Mouse (Mus musculus) CH12.LX (cell line): Measurements from ENCODE around the gene Ube2l3.

Source experiments
- CTCF ChIP-seq, 2 experiments: IDR thresholded peaks in 1 of 2; conservative IDR thresholded peaks in 1 of 2; 2 replicates each; pipeline ENCODE4 v1.5.1; 2011 to 2012; ENCODE audit warnings: low read depth in 2 of 2, low read length in 2 of 2, improper control_type of control experiment in 1 of 2, inconsistent platforms in 1 of 2, mild to moderate bottlenecking in 1 of 2, moderate library complexity in 1 of 2
- MEF2A ChIP-seq: IDR thresholded peaks from 2 replicates; pipeline ENCODE4 v1.6.1; 2014; ENCODE audit warnings: low read depth, mild to moderate bottlenecking, inconsistent platforms, low read length, improper control_type of control experiment, borderline replicate concordance
- MYC ChIP-seq: IDR thresholded peaks from 2 replicates; pipeline ENCODE4 v1.6.1; 2011; ENCODE audit warnings: low read depth, mild to moderate bottlenecking, improper control_type of control experiment, low read length
- POLR2A ChIP-seq: IDR thresholded peaks from 2 replicates; pipeline ENCODE4 v1.6.1; 2011; ENCODE audit warnings: low read depth, mild to moderate bottlenecking, improper control_type of control experiment, low read length
- RAD21 ChIP-seq: IDR thresholded peaks from 2 replicates; pipeline ENCODE4 v1.6.1; 2011; ENCODE audit warnings: low read depth, mild to moderate bottlenecking, low read length, improper control_type of control experiment, moderate library complexity

DNA sequence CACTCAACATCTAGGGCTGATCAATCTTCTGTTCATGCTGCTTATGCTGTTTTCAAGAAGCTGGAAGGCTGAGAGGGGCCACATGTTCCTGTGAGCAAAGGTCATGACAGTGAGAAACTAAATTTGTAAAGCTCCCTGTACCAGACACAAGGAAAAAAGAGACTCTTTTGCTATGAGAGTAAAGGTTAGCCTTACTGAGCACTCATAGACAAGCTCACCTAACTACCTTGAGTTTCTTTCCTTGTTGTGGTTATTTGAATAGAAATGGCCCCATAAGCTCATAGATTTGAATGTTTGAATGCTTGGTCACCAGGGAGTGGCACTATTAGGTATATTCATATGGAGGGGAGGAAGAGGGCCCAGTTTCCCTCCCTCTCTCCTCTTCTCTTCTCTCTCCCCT is 35.3 kb downstream of the Ube2l3 start:
- TF ChIP-seq MEF2A (no peak), POLR2A (no peak), MYC (no peak), CTCF (conservative IDR thresholded peaks at IDR 0.05 in 1 of 2, IDR thresholded peaks at IDR 0.05 in 1 of 2; ENCODE audit: low read depth in 2 of 2, low read length in 2 of 2) (no peak), RAD21 (no peak)
